Mouse (Mus musculus) cortical plate, adult 2 months (tissue): Measurements from ENCODE around the gene Fra10ac1. TPM values are rescaled to one million over a fixed set of nuclear protein-coding genes. Genes with fewer than 3 reads are reported as not detected.

Source experiments
- H3K27ac ChIP-seq: fragments of 200-500 bp; 2 replicates; pipeline ENCODE4 v1.5.1; 2012; ENCODE audit warnings: low read length, control low read depth, inconsistent platforms; ENCODE audit not compliant: insufficient read depth
- H3K4me1 ChIP-seq: fragments of 200-500 bp; 2 replicates; pipeline ENCODE4 v1.6.1; 2011; ENCODE audit warnings: low read length; ENCODE audit not compliant: control insufficient read depth, insufficient read depth
- H3K4me3 ChIP-seq: fragments of 200-500 bp; 2 replicates; pipeline ENCODE4 v1.5.1; 2011; ENCODE audit warnings: mild to moderate bottlenecking, low read length, control low read depth; ENCODE audit not compliant: insufficient read depth
- CTCF ChIP-seq: fragments of 200-500 bp; IDR thresholded peaks from 2 replicates; pipeline ENCODE4 v1.5.1; 2011; ENCODE audit warnings: mild to moderate bottlenecking, control low read depth, low read length; ENCODE audit not compliant: insufficient read depth; ENCODE audit errors: extremely low read depth
- POLR2A ChIP-seq: fragments of 200-500 bp; IDR thresholded peaks from 2 replicates; pipeline ENCODE4 v1.6.1; 2011; ENCODE audit warnings: mild to moderate bottlenecking, low read length, control low read depth; ENCODE audit not compliant: insufficient read depth; ENCODE audit errors: extremely low read depth
- polyA plus RNA-seq: library from polyadenylated mRNA; depleted of rRNA; stranded (reverse); fragments of >200 nt; gene quantifications from 2 replicates; pipeline ENCODE4 v1.2.3, GENCODE M21; 2012

Gene Fra10ac1
- polyA plus RNA-seq, 1 experiment = 21.4 TPM

GRCm38 (mm10) chr19:38259436-38259835 lies 35.5 kb upstream of the Fra10ac1 start:
- H3K4me1 ChIP-seq = peaks cover 2% of the 10 kb centered on the region; the same call in 1 of the 2 replicates
- peak overlapping the region; percentile 68 for H3K27ac ChIP-seq
- no peak overlapping the region for H3K4me3 ChIP-seq
- TF ChIP-seq POLR2A (no peak), CTCF (no peak)

GRCm38 (mm10) chr19:38258651-38259065 lies 34.7 kb upstream of the Fra10ac1 start:
- TF ChIP-seq POLR2A = peak; percentile 57; the same call in 1 of the 2 replicates
- no peak for TF ChIP-seq CTCF
- peak overlapping the region; percentile 68 for H3K27ac ChIP-seq
- peaks cover 2% of the 10 kb centered on the region; the same call in 1 of the 2 replicates for H3K4me1 ChIP-seq
- H3K4me3 ChIP-seq = peak overlapping the region; percentile 27

- Histone ChIP-seq H3K27ac (no peak overlapping the region), H3K4me3 (no peak overlapping the region), H3K4me1 (peaks cover 2% of the 10 kb centered on the region; the same call in 1 of the 2 replicates)
- TF ChIP-seq CTCF (peak; percentile 72), POLR2A (no peak)
Measured at GRCm38 (mm10) chr19:38253796-38254195, 29.8 kb upstream of the Fra10ac1 start.

DNA sequence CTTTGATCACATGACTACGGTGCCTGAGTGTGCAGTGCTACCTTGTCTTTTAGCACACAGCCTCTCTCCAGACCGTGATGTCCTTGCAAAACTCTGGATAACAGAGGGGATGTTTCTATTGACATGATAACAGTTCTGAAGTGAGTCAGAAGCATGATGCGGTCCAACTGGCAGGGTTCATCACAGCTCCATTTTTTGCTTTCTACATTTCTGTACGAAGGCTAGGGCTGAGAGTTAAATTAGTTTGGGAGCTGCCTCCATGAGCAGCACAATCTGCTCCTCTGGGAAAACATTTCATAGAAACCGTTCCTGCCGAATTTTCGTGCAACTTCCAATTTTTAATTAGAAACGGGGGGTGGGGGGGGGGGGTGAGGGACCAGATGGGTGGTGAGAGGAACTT lies 25.7 kb upstream of the Fra10ac1 start:
- H3K4me1 ChIP-seq = peaks cover 2% of the 10 kb centered on the region; the same call in 1 of the 2 replicates
- no peak overlapping the region for H3K4me3 ChIP-seq
- TF ChIP-seq POLR2A (no peak), CTCF (no peak)
- H3K27ac ChIP-seq = no peak overlapping the region

DNA sequence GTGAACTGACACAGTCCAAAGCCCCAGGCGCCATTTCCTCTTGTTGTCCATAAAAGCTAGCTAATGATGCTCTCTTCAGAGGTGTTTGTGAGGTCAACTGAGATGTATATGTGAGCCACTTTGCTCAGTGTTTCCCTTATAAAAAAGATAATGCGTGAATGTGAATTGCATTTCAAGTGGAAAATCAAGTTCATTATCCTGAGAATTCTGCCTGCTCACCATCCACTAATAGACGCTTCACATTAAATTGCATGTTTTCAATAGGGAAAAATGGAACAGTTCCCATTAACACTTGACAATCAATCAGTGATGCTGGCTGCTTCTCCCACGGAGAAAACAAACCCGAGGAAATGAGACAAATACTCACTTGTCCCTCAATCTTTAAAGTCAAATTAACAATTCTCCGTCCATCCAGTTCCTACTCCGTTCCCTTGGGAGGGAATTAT lies 22.2 kb upstream of the Fra10ac1 start:
- H3K4me1 ChIP-seq = peaks cover 2% of the 10 kb centered on the region; the same call in 1 of the 2 replicates
- no peak overlapping the region for H3K27ac ChIP-seq
- H3K4me3 ChIP-seq = no peak overlapping the region
- TF ChIP-seq POLR2A (no peak), CTCF (no peak)

DNA sequence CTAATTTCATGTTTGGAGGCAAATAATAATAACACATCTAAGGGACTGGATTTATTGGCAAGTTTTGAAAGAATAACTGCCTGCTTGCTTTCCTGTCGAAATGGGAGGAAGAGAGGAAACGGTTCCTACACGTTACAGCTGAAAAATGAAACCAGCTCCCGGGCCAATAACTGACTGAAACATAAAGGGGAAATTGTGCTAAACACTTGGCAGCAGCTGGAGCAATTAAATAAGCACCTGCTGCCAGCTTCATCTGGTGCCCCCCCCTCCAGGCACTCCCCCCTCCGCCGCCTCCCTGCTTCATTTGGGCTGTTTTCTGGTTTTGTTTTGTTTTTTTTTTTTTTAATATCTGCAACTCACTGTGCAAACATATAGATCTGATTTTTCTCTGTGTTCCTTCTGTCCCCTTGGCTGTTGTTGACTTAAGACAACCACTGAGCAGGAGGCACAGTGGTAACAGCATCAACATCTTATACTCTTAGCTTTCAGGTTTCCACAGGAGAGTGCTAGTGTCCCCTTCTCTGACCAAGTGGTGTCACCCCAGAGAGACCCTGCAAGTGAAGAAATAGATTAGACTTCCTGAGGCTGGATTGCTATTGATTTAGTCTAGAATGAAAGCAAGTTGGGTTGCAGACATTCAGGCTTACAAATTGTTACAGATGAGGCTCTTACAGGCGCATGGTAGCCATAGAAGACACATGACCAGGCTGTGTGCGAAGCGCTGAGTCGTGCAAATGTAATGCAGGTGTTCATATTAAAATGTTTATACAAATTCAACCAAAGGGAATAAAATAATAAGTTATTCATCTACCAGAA lies 21.6 kb upstream of the Fra10ac1 start:
- H3K4me3 ChIP-seq = no peak overlapping the region

DNA sequence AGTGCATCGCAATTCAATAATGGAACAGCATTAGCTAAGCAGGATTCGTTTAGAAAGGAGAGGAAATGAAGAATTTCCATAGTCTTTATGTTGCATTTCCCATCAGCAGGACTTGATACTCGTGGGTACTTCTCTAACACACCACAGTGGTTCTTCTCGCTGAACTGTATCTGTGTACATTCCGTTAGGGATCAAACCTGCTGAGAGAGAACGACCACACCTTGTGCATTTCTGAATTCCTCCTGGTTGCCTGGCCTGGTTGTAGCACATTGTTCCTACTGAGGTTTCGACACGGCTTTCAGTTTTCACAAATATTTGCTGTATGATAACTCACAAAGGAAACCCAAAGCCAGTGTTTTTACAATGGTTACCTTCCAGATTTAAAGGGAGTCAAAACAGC lies 20.8 kb upstream of the Fra10ac1 start:
- TF ChIP-seq POLR2A (no peak), CTCF (no peak)
- Histone ChIP-seq H3K4me3 (no peak overlapping the region), H3K4me1 (peaks cover 4% of the 10 kb centered on the region; the same call in 1 of the 2 replicates), H3K27ac (no peak overlapping the region)

More for the DNA sequence above, 21.6 kb upstream of the Fra10ac1 start:
- Histone ChIP-seq H3K4me1 (peaks cover 2% of the 10 kb centered on the region; the same call in 1 of the 2 replicates), H3K27ac (no peak overlapping the region)
- TF ChIP-seq CTCF (no peak), POLR2A (no peak)

- TF ChIP-seq CTCF (no peak), POLR2A (no peak)
- Histone ChIP-seq H3K4me3 (no peak overlapping the region), H3K27ac (no peak overlapping the region), H3K4me1 (peaks cover 10% of the 10 kb centered on the region)
Measured at GRCm38 (mm10) chr19:38242314-38242852, 18.4 kb upstream of the Fra10ac1 start.

DNA sequence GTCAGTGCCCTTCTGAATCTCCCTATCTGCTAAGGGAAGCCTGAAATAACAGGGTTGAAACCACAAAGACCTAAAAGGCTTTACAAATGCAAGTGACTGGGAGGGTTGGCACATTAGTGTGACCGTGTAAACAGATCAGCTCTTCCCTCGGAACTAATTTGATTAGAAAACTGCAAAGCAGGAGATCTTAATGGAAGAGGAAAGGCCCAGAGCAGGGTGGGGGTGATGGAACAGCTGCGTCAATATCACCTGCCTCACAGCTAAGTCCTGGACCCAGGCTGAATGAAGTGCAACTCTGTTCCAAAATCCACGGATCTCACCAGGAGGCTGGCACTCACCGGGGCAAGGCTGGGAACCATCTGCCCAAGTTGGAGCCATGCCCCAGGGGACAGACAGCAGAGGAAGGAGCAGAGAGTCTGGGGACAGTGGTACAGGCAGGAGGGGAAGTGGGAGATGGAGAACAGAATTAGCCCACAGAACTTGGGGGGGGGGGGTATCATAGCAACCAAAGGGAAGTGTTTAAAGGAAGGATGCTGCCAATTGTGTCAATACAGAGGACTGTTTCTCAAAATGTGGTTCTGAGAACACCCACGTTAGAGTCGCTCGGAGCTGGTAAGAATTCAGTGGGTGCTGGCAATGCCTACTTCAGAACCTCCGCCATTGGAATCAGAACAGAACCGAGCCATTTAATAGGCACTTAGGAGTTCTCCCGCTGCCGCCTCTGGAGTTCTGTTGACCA lies 14.4 kb upstream of the Fra10ac1 start:
- H3K4me1 ChIP-seq = peaks cover 10% of the 10 kb centered on the region
- no peak overlapping the region for H3K4me3 ChIP-seq
- TF ChIP-seq POLR2A = no peak
- TF ChIP-seq CTCF = no peak
- peak overlapping the region; percentile 46; the same call in 1 of the 2 replicates for H3K27ac ChIP-seq

DNA sequence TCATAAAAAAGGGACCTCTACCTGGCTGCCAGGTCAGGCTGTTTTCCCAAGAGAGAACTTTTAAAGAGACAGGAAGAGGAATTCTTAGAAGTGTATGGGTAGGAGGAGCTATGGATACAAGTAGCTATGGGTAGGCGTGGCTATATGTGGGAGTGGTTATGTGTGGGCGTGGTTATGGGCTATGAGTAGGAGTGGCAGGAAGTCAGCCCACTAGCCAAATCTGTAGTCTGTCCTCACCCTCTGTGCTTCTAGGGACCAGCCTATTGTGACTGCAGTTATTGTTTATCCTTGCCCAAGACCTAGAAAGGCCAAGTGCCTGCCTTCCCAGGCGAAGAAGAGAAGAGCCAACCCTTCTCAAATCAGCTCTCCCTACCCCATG lies 13.9 kb upstream of the Fra10ac1 start:
- Histone ChIP-seq H3K4me1 (peaks cover 10% of the 10 kb centered on the region), H3K4me3 (no peak overlapping the region), H3K27ac (0 out of 2 replicates have a peak overlapping the region, but pooled peaks have one; percentile 1)
- no peak for TF ChIP-seq POLR2A
- no peak for TF ChIP-seq CTCF
